Mouse (Mus musculus) kidney, embryonic 14.5 days (tissue): Measurements from ENCODE around the gene Serinc3. TPM values are rescaled to one million over a fixed set of nuclear protein-coding genes. Genes with fewer than 3 reads are reported as not detected.
"Not testable (repeated sequence)": the region's sequence is repeated elsewhere in the genome, so short reads cannot be mapped to it uniquely, and the experiment has no call there.

Source experiments
- ATAC-seq: fragments of 200-750 bp; cut with Nextera tagmentation; 2 replicates; pipeline ENCODE4 v1.8.0; 2017; ENCODE audit warnings: moderate number of reproducible peaks, mild to moderate bottlenecking, moderate TSS enrichment, moderate library complexity; ENCODE audit not compliant: low FRiP score, low TSS enrichment
- H3K27ac ChIP-seq: fragments of 300-500 bp; sonication (generic); 2 replicates; pipeline ENCODE4 v1.5.1; 2014; ENCODE audit warnings: low read depth, mild to moderate bottlenecking, low read length, moderate library complexity, mixed read lengths
- H3K27me3 ChIP-seq: fragments of 300-500 bp; sonication (generic); 2 replicates; pipeline ENCODE4 v1.6.1; 2014; ENCODE audit warnings: mild to moderate bottlenecking, low read length; ENCODE audit not compliant: control insufficient read depth, insufficient read depth
- H3K36me3 ChIP-seq: fragments of 300-500 bp; sonication (generic); 2 replicates; pipeline ENCODE4 v1.6.1; 2014; ENCODE audit warnings: low read length, mixed read lengths; ENCODE audit not compliant: control insufficient read depth, insufficient read depth
- H3K4me1 ChIP-seq: fragments of 300-500 bp; sonication (generic); 2 replicates; pipeline ENCODE4 v1.6.1; 2014; ENCODE audit warnings: low read length, mixed read lengths; ENCODE audit not compliant: control insufficient read depth, insufficient read depth
- H3K4me2 ChIP-seq: fragments of 300-500 bp; sonication (generic); replicated peaks from 2 replicates; pipeline ENCODE4 v1.6.1; 2014; ENCODE audit warnings: low read depth, mild to moderate bottlenecking, low read length
- H3K4me3 ChIP-seq: fragments of 300-500 bp; sonication (generic); 2 replicates; pipeline ENCODE4 v1.5.1; 2014; ENCODE audit warnings: mild to moderate bottlenecking, low read length
- H3K9ac ChIP-seq: fragments of 300-500 bp; sonication (generic); 2 replicates; pipeline ENCODE4 v1.6.1; 2014; ENCODE audit warnings: low read depth, mild to moderate bottlenecking, low read length, moderate library complexity
- H3K9me3 ChIP-seq: fragments of 300-500 bp; sonication (generic); 2 replicates; pipeline ENCODE4 v1.6.1; 2016; ENCODE audit warnings: low read length; ENCODE audit not compliant: control insufficient read depth
- WGBS: fragments of 180-500 bp; shearing (Covaris S2); extraction: QIAGEN DNeasy Blood & Tissue Kit; methylation state at CpG from one replicate; pipeline ENCODE4 v1.1.7; 2014; 5-methylcytosine and 5-hydroxymethylcytosine counted together
- polyA plus RNA-seq: library from polyadenylated mRNA; unstranded; fragments of >200 nt; fragmentation: Nextera tagmentation; extraction: Ambion mirVana; gene quantifications from 2 replicates; pipeline ENCODE4 v1.2.1, GENCODE M21; 2014

The Serinc3 gene
- polyA plus RNA-seq, 1 experiment from 2014 or later: 43.0 TPM

DNA sequence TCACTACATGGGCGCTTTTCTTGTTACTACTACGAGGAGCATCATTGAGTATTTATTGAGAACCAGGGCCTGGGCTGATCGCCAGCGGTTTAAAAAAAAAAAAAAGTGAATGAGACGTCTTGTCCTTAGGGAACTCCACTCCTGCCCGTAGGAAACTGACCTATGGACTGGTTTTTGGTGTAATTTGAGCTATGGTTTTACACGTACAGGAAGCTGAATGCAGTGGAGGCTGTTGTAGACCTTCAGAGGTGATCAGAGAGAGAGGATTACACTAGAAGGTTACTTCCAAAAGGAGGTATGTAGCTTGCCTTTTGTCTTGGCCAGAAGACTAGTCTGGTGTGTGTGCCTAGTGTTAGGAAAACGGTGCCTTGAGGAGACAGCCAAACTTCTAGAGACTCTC, 14.0 kb upstream of the Serinc3 start:
- Histone ChIP-seq H3K27me3 (no peaks in the 10 kb centered on the region), H3K4me3 (peak overlapping the region; percentile 71), H3K4me2 (peak overlapping the region; percentile 41), H3K9ac (peak overlapping the region; percentile 87), H3K36me3 (no peaks in the 10 kb centered on the region), H3K4me1 (peaks cover 20% of the 10 kb centered on the region), H3K9me3 (no peaks in the 10 kb centered on the region), H3K27ac (peak overlapping the region; percentile 39; the same call in 1 of the 2 replicates)
- under 1% methylated on average over 8 of the region's 8 CpGs for WGBS
- no peak for ATAC-seq

DNA sequence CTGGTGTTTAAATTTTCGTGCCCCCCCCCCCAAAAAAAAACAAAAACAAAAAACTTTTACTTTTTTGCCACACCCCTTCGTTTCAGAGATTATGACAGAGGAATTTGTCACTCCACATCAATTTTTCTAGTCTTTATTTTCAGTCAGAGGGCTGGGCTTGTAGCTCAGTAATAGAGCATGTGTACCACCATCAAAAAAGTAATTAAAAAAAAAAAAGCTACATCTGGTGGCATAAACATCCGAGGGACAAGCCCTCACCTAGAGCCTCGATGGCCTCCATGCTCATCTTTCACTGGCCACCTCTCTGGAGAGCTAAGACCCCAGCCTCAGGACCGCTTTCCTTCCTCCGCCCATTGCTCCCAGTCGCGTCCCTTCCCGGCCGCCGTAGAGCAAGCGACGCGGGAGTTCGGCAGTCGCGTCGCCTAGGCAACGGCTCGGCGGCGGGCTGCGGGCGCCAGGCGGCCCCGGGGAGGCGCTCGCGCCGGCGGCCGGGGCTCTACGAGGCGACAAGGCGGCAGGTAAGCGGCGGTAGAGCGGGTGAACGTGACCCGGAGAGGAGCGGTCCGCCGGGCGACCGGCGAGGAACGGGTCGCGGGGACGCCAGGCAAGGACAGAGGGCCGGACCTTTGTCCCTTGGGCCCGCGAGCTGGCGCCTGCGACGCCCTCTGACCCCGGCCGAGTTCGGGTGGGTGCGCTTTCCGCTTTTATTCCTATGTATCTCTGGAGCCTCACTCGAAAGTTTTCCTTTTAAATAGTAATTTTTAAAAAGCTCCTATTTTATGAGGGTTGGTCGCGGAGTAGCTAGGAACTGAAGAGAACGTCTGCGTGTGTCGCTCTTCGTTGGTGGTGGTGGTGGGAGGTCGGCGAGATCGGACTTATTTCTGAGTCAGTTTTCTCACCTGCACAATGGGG, 13.3 kb upstream of the Serinc3 start, which contains the start of gene Pkig:
TSS of gene Pkig (plus strand) at position 412 of the 912 bp plus-strand sequence.
- Histone ChIP-seq H3K36me3 (no peaks in the 10 kb centered on the region), H3K9me3 (no peaks in the 10 kb centered on the region), H3K9ac (peak within 1 kb of the TSS; percentile 87), H3K27ac (peak within 1 kb of the TSS; percentile 67; the same call in 1 of the 2 replicates), H3K4me2 (peak within 1 kb of the TSS; percentile 41), H3K4me3 (peak within 1 kb of the TSS; percentile 71), H3K27me3 (no peaks in the 10 kb centered on the region), H3K4me1 (peaks cover 20% of the 10 kb centered on the region)
- WGBS: 1% methylated on average over 71 of the region's 71 CpGs
- peak; percentile 82 for ATAC-seq

DNA sequence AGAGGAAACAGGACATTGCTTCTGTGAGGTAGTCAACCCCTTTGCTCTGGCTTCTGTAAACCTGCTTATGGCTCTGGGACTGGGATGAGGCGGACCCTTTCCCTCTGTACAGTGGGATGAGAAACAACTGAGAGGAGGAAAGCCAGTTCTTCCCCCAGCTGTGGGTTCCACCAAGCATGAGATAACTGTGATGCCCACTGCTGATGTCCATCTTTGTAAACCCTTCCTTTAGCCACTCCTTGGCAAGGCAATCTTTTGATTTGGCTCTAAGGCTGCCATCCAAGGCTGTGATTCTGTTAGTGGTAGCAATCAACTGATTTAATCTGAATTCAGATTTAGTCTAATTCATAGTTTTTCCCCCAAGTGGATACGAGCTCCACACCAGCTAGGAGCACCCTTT, 12.6 kb upstream of the Serinc3 start:
- WGBS: 86% methylated on average over 2 of the region's 2 CpGs
- Histone ChIP-seq H3K4me2 (no peak overlapping the region; the same call in 1 of the 2 replicates), H3K9me3 (no peaks in the 10 kb centered on the region), H3K27me3 (no peaks in the 10 kb centered on the region), H3K27ac (no peak overlapping the region), H3K4me3 (no peak overlapping the region), H3K4me1 (peaks cover 16% of the 10 kb centered on the region), H3K9ac (no peak overlapping the region), H3K36me3 (no peaks in the 10 kb centered on the region)
- ATAC-seq: no peak

DNA sequence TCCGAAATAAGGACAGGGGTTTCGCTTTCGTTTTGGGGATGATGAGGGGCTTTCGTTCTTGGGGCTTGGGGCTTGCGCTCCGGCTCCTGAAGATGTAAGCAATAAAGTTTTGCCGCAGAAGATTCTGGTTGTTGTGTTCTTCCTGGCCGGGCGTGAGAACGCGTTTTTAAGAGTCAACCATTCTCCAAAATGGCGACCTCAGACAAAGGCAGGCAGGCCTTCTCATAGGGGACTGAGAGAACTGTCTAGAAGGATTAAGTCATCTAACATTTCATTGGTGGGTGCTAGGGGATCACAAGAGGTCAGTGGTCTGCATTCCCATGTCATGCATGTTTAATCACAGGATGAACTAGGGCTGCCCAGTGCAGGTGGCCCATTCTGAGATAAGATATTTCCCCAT, 10.8 kb upstream of the Serinc3 start:
- WGBS: over 99% methylated on average over 6 of the region's 12 CpGs
- not testable (repeated sequence) for H3K9me3 ChIP-seq, H3K4me2 ChIP-seq, H3K4me3 ChIP-seq, H3K36me3 ChIP-seq, ATAC-seq, H3K9ac ChIP-seq, H3K27ac ChIP-seq, H3K27me3 ChIP-seq
- peaks cover 11% of the 10 kb centered on the region for H3K4me1 ChIP-seq

DNA sequence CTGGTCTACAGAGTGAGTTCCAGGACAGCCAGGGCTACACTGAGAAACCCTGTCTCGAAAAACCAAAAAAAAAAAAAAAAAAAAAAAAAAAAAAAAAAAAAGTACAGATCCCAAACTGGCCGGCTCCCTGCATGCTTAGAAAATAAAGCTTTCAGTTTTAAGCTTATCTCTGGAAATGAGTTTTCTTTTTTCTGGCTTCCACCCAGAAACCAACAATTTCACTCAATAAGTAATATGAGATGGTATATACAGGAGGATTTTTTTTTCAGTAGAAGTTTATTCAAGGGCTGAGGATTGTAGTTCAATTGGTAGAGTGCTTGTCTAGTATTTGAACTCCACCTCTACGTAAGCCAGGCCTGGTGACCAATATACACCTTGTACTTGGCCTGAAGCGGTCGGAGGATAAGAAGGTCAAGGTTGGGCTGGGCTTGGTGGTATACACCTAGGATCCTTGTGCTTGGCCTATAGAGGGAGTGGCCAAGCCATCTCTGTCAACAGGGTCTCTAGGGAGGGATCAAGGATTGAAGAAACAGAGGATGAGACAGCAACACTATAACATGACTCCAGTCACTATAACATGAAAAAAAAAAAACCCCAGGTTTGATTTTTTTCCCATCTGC, 1.6 kb upstream of the Serinc3 start:
- no peak overlapping the region for H3K4me2 ChIP-seq
- H3K4me3 ChIP-seq: no peak overlapping the region
- no peak overlapping the region for H3K27ac ChIP-seq
- no peaks in the 10 kb centered on the region for H3K36me3 ChIP-seq
- no peak overlapping the region for H3K9ac ChIP-seq
- 0 out of 2 replicates have a peak, but pooled peaks cover 10% of the 10 kb centered on the region for H3K4me1 ChIP-seq
- no peaks in the 10 kb centered on the region for H3K27me3 ChIP-seq
- no peak for ATAC-seq
- WGBS: 91% methylated on average over 5 of the region's 5 CpGs
- H3K9me3 ChIP-seq: peaks cover 7% of the 10 kb centered on the region; the same call in 1 of the 2 replicates

DNA sequence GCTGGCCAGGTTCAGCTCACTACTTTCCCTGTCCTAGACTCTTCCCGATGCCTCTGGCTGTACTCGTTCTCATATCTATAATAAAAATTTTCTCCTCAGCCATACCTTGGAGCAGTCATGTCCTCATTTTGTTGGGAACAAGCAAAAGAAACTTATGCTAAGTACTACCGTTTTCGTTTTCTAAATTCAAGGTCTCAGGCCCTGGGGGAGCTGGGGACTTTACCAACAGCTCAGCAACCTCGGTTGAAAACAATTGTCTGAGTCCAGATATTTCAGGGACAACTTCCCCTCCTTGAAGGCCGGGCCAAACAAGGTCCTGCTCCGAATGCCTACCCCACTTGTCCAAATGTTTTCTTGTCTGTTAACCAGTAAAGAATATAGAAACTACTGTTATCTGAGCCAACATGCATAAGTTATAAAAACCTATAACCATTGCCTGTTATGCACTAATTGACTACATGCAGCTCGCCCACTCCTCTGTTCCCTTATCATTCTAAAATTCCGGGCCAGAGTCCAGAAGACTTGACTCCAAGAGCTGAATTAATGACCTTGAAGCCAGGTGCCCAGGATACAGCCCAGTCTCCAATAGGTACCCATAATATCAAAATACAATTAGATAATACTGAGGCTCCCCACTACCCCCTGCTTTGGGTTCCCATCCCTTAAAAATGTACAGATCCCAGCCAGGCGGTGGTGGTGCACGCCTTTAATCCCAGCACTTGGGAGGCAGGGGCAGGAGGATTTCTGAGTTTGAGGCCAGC, 949 bp upstream of the Serinc3 start:
- Histone ChIP-seq H3K27ac (0 out of 2 replicates have a peak overlapping the region, but pooled peaks have one; percentile 56), H3K4me2 (no peak overlapping the region), H3K4me1 (0 out of 2 replicates have a peak, but pooled peaks cover 10% of the 10 kb centered on the region), H3K9ac (no peak overlapping the region), H3K36me3 (no peaks in the 10 kb centered on the region), H3K27me3 (no peaks in the 10 kb centered on the region), H3K4me3 (no peak overlapping the region), H3K9me3 (peaks cover 7% of the 10 kb centered on the region; the same call in 1 of the 2 replicates)
- ATAC-seq: no peak
- WGBS: 80% methylated on average over 11 of the region's 11 CpGs

DNA sequence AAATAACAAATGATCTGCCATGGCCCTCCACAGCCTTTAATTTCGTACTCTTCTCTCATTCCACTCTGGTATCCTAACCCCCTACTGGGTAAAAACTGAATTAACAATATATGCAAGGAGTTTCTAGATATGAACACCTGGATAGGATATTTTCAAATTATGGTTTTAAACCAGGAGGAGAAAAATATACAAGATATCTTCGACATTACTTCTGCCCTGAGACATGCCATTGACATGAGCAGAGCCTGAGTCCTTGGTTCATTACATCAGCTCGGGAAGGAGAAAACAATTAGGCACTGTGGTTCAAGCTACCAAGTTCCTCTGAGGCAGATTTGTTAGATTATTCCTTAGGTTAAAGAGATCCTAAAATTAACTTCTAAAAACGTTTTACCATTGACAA, 884 bp downstream of the Serinc3 start:
- Histone ChIP-seq H3K4me2 (peak overlapping the region; percentile 62), H3K9ac (peak overlapping the region; percentile 92; the same call in 1 of the 2 replicates), H3K27ac (peak overlapping the region; percentile 98; the same call in 1 of the 2 replicates), H3K4me1 (0 out of 2 replicates have a peak, but pooled peaks cover 10% of the 10 kb centered on the region), H3K4me3 (peak overlapping the region; percentile 87), H3K36me3 (0 out of 2 replicates have a peak, but pooled peaks cover 3% of the 10 kb centered on the region), H3K27me3 (no peaks in the 10 kb centered on the region), H3K9me3 (no peaks in the 10 kb centered on the region)
- no peak for ATAC-seq
- WGBS: 8% methylated on average over 4 of the region's 4 CpGs

DNA sequence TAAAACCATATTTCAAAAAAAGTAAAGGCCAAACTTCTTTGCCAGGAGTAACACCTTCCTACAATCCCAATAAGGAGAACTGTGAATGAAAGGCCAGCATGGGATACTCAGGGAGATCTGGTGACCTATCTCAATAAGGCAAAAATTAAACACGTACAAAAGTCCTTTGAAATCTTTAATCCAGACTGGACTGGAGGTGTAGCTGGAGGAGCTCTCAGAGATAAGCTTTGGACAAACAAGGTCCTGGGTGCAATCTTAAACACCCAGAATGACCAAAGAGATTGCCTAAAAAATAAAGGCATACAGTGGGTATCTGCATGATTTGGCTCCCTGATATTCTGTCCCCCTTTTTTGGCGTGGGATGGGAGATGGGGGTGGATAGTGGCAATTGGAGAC, 1.4 kb downstream of the Serinc3 start:
- H3K27me3 ChIP-seq: no peaks in the 10 kb centered on the region
- H3K4me3 ChIP-seq: peak overlapping the region; percentile 87
- H3K4me1 ChIP-seq: 0 out of 2 replicates have a peak, but pooled peaks cover 10% of the 10 kb centered on the region
- no peak for ATAC-seq
- WGBS: 71% methylated on average over 2 of the region's 2 CpGs
- H3K27ac ChIP-seq: peak overlapping the region; percentile 24; the same call in 1 of the 2 replicates
- peak overlapping the region; percentile 62 for H3K4me2 ChIP-seq
- H3K9me3 ChIP-seq: no peaks in the 10 kb centered on the region
- peak overlapping the region; percentile 92; the same call in 1 of the 2 replicates for H3K9ac ChIP-seq
- H3K36me3 ChIP-seq: peaks cover 3% of the 10 kb centered on the region; the same call in 1 of the 2 replicates
